Mouse (Mus musculus): ENCODE results near the gene Nectin4.

The Nectin4 gene

DNA sequence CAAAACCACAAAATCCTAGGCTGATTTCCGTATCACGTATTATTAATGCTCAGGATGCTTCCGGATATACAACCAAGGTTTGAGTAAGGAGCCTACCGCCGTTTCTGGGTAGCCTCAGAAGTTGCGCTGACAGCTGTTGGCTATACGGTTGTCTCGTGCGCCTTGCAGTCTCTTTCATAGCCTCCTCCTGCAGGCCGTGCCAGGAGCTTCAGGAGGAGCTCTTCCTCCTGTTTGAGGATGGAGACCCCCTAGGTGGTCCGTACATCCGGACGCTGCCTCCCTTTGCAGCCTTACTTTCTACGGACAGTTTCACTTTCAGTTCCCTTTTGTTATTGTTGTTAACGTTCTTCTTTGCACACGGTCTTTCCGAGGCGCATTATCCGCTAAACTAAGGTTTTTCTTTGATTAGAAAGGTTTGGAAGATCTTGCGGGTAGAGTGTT, 42.1 kb downstream of the Nectin4 start:
- DNase-seq (ENCODE audit: low spot score) = no peak

DNA sequence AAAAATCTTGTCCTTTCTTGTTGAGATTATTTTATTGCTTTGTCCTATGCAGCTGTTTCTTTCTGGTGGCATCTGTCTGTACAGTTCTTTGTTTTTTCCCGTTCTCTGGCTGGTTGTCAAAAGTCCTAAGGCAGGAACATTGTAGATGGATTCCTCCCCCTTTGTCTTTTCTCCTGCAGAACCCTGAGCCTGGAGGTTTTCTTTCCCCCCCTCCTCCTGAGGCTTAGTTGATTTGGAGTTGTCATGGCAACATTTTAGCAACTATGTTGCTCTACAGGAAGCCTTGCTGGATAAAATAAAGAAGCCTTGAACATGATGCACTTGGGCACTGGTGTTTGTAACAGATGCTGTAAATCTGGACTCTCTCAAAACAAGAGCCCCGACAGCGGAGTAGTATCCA, 42.5 kb downstream of the Nectin4 start:
- no peak for DNase-seq (ENCODE audit: low spot score)

DNA sequence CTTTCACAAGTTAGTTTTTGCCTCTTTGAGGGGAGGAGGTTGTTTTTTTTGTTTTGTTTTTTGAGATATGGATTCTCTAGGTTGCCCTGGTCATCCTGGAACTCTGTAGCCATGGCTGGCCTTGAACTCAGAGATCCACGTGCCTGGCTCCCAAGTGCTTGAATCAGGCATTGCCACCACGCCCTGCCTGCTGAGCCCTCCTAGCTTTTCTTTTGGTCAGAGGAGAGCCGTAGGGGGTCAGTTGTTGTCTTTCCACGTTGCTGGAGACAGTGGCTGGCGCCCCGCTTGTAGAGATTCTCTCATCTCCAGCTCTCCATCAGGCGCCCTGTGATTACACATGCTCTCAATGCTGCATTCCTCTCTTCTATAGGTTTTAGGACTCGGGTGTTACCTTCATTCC, 43.7 kb downstream of the Nectin4 start:
- DNase-seq (ENCODE audit: low spot score) = no peak

DNA sequence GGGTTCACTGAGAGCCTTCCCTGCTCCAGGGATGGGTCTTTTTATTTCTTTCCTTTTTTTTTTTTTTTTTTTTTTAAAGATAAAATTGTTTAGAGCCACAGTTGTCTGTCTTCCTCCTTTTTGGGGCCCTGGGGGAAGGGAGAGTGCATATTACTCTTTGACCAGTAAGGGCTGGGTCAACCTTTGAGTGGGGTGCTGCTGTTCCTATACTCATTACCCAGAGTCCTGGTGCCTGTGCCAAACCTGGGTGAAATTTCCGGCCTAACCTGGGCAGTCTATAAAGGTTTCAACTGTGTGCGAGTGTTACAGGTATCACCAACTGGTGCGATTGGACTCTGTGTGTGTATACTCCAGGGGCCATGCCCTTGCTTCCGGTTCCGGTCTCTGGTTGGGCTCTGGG, 48.8 kb downstream of the Nectin4 start, which contains the start of gene Tstd1:
TSS of gene Tstd1 (plus strand) at position 213 of the 400 bp plus-strand sequence.
- no peak for DNase-seq (ENCODE audit: low spot score)

DNA sequence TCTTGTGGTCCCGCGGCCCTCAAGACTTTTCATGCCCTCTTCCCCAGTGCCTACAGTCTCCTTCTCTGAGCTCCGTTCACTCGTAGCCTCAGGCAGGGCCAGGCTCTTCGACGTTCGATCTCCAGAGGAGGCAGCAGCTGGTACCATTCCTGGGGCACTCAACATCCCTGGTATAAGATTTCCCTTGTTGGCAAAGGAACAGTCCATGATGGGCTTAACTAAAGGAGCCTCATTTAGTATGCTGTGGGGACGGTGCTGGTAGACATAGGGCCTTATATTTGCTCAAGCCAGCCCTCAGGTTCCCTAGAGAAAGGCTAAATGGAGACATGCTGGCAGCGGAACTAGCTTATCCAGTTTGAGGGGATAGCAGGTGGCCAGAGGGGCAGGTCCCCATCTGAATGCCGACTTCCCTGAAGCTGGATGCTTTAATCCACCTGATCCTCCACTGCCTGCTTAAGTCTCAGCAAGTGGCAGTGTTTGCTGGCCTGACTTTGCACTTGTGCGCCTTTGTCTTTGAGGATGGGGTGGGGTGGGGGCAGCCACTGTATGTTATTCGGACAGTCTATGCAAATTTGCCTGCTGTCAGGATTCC, 49.5 kb downstream of the Nectin4 start:
- no peak for DNase-seq (ENCODE audit: low spot score)

DNA sequence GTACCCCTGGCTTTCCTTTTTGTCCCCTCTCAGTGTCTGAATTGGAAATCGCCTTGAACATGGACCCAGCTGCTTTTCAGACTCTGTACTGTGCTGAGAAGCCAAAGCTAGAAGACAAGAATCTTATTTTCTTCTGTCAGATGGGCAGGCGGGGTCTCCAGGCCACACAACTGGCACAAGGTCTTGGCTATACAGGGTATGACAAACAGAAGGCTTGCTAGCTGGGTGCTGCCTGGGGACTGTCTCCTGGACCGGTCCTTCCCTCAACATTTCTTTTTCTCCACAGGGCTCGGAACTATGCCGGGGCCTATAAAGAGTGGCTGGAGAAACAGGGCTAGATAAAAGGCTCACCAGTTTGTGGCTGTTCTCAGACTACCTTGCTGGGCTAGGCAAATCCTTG, 50.0 kb downstream of the Nectin4 start:
- DNase-seq (ENCODE audit: low spot score) = no peak

DNA sequence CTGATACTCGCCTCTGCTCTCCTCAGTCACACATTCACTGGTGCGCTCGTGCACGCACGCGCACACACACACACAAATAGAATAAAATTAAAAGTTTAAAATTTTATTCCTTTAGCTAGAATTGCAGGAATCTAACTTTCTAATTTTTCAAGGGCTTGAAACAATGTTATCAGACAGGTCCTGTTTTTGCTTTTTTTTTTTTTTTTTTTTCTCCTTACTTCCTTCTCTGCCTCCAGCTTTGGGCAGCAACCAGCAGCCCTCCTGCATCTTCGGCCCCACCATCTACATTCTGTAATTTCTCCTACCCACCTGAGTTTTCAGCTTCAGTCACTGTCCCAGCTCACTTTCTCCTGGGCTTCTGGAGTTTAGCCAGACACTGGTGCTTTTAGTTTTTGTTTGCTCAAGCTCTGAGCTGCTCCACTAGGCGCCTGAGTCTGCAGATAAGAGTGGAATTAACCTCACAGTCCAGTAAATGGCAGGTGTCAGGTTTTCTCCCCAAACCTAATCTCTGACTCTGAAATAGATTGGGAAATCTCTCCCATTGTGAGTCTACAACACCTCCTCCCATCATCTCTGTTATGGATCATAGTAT, 52.7 kb downstream of the Nectin4 start:
- DNase-seq (ENCODE audit: low spot score) = no peak

DNA sequence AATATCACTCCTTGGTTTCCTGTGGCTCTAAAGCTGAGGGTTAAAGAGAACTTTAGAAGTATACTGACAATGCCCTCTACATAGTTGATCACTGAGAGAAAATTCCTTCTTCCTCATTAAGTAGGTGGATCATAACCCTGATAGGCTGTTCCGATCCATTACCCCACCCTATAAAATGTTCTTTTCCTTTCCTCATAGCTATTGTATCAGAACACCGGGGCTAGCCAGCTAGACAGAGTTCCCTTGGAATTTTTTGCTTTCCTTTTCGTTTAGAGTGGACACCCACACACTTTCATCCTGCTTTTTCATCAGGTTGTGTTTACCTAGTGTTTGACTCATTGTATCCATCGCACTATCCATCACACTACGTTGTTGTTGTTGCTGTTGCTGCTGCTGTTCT, 54.7 kb downstream of the Nectin4 start:
- DNase-seq (ENCODE audit: low spot score) = no peak

DNA sequence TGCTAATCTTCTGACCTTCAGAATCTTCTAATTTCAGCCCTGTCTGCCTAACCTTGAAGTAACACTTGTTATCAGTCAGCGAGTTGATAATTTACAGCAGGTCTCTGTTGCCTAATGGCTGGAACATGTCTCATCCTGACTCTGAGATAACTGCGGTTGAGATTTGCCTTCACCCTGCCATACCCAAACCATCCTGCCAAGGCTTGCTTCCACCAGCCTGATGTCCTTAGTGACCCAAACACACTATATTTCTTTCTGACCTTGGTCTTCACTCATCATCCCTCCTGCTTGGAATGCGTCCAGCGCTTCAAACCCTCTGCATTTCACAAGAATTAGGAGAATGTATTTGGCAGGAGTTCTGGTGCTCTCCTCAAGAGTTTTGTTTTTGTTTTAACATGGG, 55.2 kb downstream of the Nectin4 start:
- DNase-seq (ENCODE audit: low spot score) = no peak

DNA sequence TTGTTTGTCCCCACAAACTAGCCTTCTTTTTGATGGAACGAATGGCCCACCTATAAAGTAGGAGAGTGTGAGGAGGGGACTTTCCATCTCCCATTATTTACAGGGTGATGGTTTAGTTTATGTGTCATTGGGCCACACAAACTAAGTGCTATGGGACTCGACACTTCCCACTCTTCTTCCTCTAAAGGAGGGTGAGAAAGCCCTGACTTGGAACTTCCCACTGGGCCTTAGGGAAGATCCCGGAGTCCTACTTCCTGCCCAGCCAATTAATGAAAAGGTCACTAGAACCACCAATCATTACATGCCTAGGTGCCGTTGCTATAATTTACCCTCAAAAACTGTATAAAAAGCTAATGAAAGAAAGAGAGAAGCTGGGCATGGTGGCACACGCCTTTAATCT, 62.3 kb downstream of the Nectin4 start:
- DNase-seq (ENCODE audit: low spot score) = no peak

DNA sequence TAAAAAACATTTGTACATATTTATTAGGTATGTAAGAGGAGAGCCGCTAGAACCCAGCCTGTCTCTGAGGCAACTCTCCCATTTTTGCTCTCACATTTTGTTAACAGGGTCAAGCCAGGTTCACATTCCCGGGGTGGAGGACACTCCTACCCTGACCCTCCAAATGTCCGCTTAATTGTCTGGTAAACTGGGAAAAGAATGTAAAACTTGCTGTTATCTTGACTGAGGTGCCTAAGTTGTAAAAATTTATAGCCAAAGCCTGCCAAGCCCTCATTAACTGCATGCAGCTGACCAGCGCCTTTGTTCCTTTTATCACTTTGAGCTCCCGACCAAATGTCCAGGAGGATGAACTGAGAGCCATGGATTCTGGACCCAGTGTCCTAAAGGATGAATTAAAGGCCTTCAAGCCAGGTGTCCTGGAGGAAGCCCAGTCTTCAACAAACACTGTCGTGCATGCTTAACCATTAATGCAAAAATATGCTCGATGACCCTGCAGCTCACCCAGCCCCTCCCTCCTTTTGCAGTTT, 65.5 kb downstream of the Nectin4 start:
- no peak for DNase-seq (ENCODE audit: low spot score)

DNA sequence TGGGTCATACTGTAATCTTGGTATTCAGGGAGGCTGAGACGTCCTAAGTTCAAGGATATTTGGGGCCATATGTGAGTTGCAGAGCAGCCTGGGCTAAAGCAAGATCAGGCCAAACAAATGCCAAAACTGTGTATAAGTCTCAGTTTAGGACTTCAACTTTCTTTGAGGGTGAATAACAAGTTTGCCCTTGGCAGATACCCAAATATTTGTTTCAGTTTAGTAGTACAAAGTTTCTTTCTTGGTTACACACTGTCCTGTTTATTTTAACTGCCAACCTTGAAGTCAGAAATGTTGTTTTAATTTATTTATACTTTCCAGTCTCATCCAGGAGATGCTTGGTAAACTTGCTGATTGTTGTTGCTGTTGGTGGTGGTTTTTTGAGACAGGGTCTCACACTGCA, 66.1 kb downstream of the Nectin4 start:
- no peak for DNase-seq (ENCODE audit: low spot score)

DNA sequence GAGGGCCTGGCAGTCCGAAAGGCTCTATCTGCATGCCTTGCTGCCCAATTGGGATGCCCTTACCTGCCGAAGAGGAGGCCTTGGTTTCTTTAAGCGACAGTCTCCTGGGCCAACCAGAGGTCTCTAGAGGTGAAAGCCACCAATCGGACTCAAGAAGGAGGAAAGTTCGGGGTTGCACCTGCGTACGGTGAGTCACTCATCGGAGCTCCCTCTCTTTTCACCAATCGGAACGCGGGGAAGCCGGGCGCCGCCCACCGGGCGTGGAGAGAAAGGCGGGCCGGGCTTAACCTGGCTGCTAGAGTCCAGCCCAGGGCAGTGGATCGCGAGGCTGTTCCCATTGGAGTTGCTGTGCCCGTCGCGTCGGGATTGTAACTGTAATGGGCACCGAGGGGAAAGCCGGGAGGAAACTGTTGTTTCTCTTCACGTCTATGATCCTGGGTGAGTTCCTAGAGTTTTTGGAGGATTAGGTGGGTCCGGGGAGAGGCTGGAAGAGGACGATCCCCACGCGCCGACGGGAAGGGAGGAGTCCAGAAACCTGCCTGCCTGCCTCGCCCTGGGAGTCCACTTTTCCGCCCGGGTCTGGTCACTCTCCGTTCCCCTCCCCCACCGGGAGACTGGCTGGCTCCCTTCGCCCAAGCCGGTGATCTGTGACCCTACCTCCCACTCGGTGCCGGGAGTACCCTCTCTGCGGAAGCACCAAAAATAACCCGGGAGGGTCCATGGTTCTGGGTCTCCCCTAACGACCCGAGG, 67.5 kb downstream of the Nectin4 start, which contains the start of gene F11r:
TSS of gene F11r (plus strand) at position 272 of the 750 bp plus-strand sequence.
- DNase-seq (ENCODE audit: low spot score) = peak; percentile 88
